Mouse (Mus musculus): Measurements from ENCODE around the gene Gse1. TPM values are rescaled to one million over a fixed set of nuclear protein-coding genes. Genes with fewer than 3 reads are reported as not detected.

Gene Gse1
- polyA plus RNA-seq, 1 experiment from 2014 or later = 6.9 TPM

- Histone ChIP-seq H3K27me3 (ENCODE audit: control insufficient read depth, insufficient read depth, low read length) (no peaks in the 10 kb centered on the region), H3K4me2 (ENCODE audit: low read depth, low read length) (no peak overlapping the region), H3K9me3 (replicated peaks; ENCODE audit: control insufficient read depth, low read length) (no peaks in the 10 kb centered on the region), H3K4me1 (ENCODE audit: control insufficient read depth, insufficient read depth, low read length) (peaks cover 19% of the 10 kb centered on the region), H3K4me3 (replicated peaks; ENCODE audit: low read length) (no peak overlapping the region), H3K36me3 (ENCODE audit: control insufficient read depth, insufficient read depth, low read length) (no peaks in the 10 kb centered on the region), H3K9ac (ENCODE audit: low read length) (no peak overlapping the region), H3K27ac (ENCODE audit: low read length) (peak overlapping the region; percentile 38; the same call in 1 of the 2 replicates)
- WGBS = 79% methylated on average over 9 of the region's 9 CpGs
- ATAC-seq (ENCODE audit: insufficient read depth, low FRiP score) = no peak
These were observed 22.3 kb upstream of the Gse1 start for GRCm38 (mm10) chr8:120205916-120206315.

- no peak overlapping the region for H3K4me2 ChIP-seq (ENCODE audit: low read depth, low read length)
- H3K9ac ChIP-seq (ENCODE audit: low read length) = no peak overlapping the region
- H3K4me3 ChIP-seq (replicated peaks; ENCODE audit: low read length) = no peak overlapping the region
- no peak for ATAC-seq (ENCODE audit: insufficient read depth, low FRiP score)
- no peaks in the 10 kb centered on the region for H3K27me3 ChIP-seq (ENCODE audit: control insufficient read depth, insufficient read depth, low read length)
- H3K9me3 ChIP-seq (replicated peaks; ENCODE audit: control insufficient read depth, low read length) = no peaks in the 10 kb centered on the region
- H3K36me3 ChIP-seq (ENCODE audit: control insufficient read depth, insufficient read depth, low read length) = no peaks in the 10 kb centered on the region
- H3K4me1 ChIP-seq (ENCODE audit: control insufficient read depth, insufficient read depth, low read length) = peaks cover 23% of the 10 kb centered on the region
- 86% methylated on average over 8 of the region's 8 CpGs for WGBS
- H3K27ac ChIP-seq (ENCODE audit: low read length) = no peak overlapping the region
These were observed 20.9 kb upstream of the Gse1 start for GRCm38 (mm10) chr8:120207364-120207763.

DNA sequence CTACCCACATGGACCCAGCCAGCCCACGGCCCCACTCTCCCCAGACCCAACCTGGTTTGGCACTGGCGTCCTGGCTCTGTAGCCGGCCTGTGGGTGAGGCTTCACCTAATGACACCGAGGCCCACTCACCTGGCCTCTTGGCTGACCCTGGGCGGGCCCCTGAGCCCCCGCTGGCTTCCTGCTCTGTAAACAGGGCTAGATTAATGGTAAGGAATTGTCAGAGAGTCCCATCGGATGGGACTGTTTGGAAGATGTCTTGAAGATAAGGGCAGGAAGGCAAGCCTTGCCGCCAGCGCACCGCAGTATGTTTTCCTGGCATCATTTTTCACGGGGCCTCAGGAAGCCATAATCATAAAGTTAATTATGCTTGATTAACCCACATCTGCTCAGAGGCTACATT, 20.1 kb upstream of the Gse1 start:
- no peak for ATAC-seq (ENCODE audit: insufficient read depth, low FRiP score)
- H3K36me3 ChIP-seq (ENCODE audit: control insufficient read depth, insufficient read depth, low read length) = no peaks in the 10 kb centered on the region

GRCm38 (mm10) chr8:120211345-120211744, 16.9 kb upstream of the Gse1 start:
- Histone ChIP-seq H3K27me3 (ENCODE audit: control insufficient read depth, insufficient read depth, low read length) (no peaks in the 10 kb centered on the region), H3K4me2 (ENCODE audit: low read depth, low read length) (no peak overlapping the region), H3K36me3 (ENCODE audit: control insufficient read depth, insufficient read depth, low read length) (no peaks in the 10 kb centered on the region), H3K4me3 (replicated peaks; ENCODE audit: low read length) (no peak overlapping the region), H3K4me1 (ENCODE audit: control insufficient read depth, insufficient read depth, low read length) (peaks cover 23% of the 10 kb centered on the region), H3K27ac (ENCODE audit: low read length) (no peak overlapping the region), H3K9ac (ENCODE audit: low read length) (0 out of 2 replicates have a peak overlapping the region, but pooled peaks have one; percentile 13), H3K9me3 (replicated peaks; ENCODE audit: control insufficient read depth, low read length) (no peaks in the 10 kb centered on the region)
- WGBS = 20% methylated on average over 3 of the region's 4 CpGs
- no peak for ATAC-seq (ENCODE audit: insufficient read depth, low FRiP score)

More for the DNA sequence above, 20.1 kb upstream of the Gse1 start:
- no peaks in the 10 kb centered on the region for H3K9me3 ChIP-seq (replicated peaks; ENCODE audit: control insufficient read depth, low read length)
- H3K4me3 ChIP-seq (replicated peaks; ENCODE audit: low read length) = no peak overlapping the region
- no peak overlapping the region for H3K27ac ChIP-seq (ENCODE audit: low read length)
- no peak overlapping the region for H3K9ac ChIP-seq (ENCODE audit: low read length)
- WGBS = 30% methylated on average over 11 of the region's 11 CpGs
- H3K4me2 ChIP-seq (ENCODE audit: low read depth, low read length) = no peak overlapping the region
- no peaks in the 10 kb centered on the region for H3K27me3 ChIP-seq (ENCODE audit: control insufficient read depth, insufficient read depth, low read length)
- peaks cover 22% of the 10 kb centered on the region for H3K4me1 ChIP-seq (ENCODE audit: control insufficient read depth, insufficient read depth, low read length)

- peaks cover 33% of the 10 kb centered on the region for H3K4me1 ChIP-seq (ENCODE audit: control insufficient read depth, insufficient read depth, low read length)
- no peaks in the 10 kb centered on the region for H3K9me3 ChIP-seq (replicated peaks; ENCODE audit: control insufficient read depth, low read length)
- no peak overlapping the region for H3K9ac ChIP-seq (ENCODE audit: low read length)
- H3K27ac ChIP-seq (ENCODE audit: low read length) = no peak overlapping the region
- 89% methylated on average over 7 of the region's 7 CpGs for WGBS
- no peak for ATAC-seq (ENCODE audit: insufficient read depth, low FRiP score)
- H3K27me3 ChIP-seq (ENCODE audit: control insufficient read depth, insufficient read depth, low read length) = no peaks in the 10 kb centered on the region
- no peaks in the 10 kb centered on the region for H3K36me3 ChIP-seq (ENCODE audit: control insufficient read depth, insufficient read depth, low read length)
- no peak overlapping the region for H3K4me2 ChIP-seq (ENCODE audit: low read depth, low read length)
- no peak overlapping the region for H3K4me3 ChIP-seq (replicated peaks; ENCODE audit: low read length)
These were observed 15.7 kb upstream of the Gse1 start for GRCm38 (mm10) chr8:120212596-120212995.

- WGBS = 89% methylated on average over 3 of the region's 3 CpGs
- H3K4me1 ChIP-seq (ENCODE audit: control insufficient read depth, insufficient read depth, low read length) = peaks cover 36% of the 10 kb centered on the region
- no peak overlapping the region for H3K27ac ChIP-seq (ENCODE audit: low read length)
- H3K9ac ChIP-seq (ENCODE audit: low read length) = no peak overlapping the region
- H3K9me3 ChIP-seq (replicated peaks; ENCODE audit: control insufficient read depth, low read length) = no peaks in the 10 kb centered on the region
- H3K4me2 ChIP-seq (ENCODE audit: low read depth, low read length) = no peak overlapping the region
- H3K27me3 ChIP-seq (ENCODE audit: control insufficient read depth, insufficient read depth, low read length) = no peaks in the 10 kb centered on the region
- ATAC-seq (ENCODE audit: insufficient read depth, low FRiP score) = no peak
- no peaks in the 10 kb centered on the region for H3K36me3 ChIP-seq (ENCODE audit: control insufficient read depth, insufficient read depth, low read length)
- H3K4me3 ChIP-seq (replicated peaks; ENCODE audit: low read length) = no peak overlapping the region
These were observed 15.0 kb upstream of the Gse1 start for GRCm38 (mm10) chr8:120213229-120213628.

DNA sequence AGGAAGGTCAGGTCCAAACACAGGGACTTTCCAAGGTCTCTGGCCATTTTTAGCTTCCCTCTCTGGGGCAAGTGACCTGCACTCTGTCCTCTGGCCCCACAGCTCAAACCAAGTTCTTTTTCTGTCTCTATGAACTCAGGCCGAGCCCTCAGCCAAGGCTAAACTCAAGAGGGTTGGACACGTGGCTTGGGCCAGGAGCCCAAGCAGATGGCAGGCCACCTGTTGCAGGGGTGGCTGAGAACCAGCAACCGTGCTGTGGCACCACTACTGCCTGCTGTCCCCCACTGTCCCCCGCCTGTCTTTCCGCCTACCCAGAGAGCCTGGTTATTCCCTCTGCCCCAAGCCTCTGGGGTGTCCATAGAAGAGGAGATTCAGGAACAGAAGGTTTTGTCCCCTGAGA, 14.3 kb upstream of the Gse1 start:
- H3K4me3 ChIP-seq (replicated peaks; ENCODE audit: low read length) = no peak overlapping the region
- no peak overlapping the region for H3K27ac ChIP-seq (ENCODE audit: low read length)
- no peak for ATAC-seq (ENCODE audit: insufficient read depth, low FRiP score)
- 80% methylated on average over 5 of the region's 5 CpGs for WGBS
- H3K36me3 ChIP-seq (ENCODE audit: control insufficient read depth, insufficient read depth, low read length) = no peaks in the 10 kb centered on the region
- no peak overlapping the region for H3K4me2 ChIP-seq (ENCODE audit: low read depth, low read length)
- H3K27me3 ChIP-seq (ENCODE audit: control insufficient read depth, insufficient read depth, low read length) = no peaks in the 10 kb centered on the region
- H3K9ac ChIP-seq (ENCODE audit: low read length) = no peak overlapping the region
- no peaks in the 10 kb centered on the region for H3K9me3 ChIP-seq (replicated peaks; ENCODE audit: control insufficient read depth, low read length)
- H3K4me1 ChIP-seq (ENCODE audit: control insufficient read depth, insufficient read depth, low read length) = peaks cover 36% of the 10 kb centered on the region

DNA sequence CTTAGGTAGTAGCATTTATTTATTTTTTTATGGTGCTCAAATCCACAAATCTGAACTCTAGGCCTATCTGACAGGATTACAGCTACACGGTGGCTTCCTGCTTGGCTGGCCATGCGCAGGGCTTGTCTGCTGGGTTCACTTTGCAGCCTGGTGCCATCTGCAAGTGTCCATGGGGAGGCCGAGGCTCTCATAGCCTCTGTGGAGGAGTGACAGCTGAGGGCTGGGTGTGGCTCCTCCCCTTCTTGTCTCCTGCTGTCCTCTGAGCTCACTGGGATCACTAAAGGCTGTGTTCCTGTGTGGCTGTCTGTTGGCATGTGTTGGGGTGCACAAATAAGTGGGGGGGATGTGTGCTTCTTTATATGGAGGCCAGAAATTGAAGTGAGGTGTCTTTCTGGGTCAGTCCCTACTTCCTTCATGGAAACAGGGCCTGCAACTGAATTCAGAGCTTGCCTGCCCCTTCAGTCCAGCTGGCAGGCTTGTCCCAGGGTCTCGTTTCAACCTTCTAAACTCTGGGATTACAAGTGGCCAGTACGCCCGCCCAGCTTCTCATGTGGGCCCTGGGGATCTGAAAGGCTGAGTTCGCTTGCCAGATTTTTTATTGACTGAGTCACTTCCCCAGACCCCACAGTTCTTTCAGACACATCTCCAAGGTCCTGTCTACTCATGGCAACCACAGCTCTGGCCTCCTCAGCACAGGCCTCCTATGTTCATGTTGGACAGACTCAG, 12.7 kb upstream of the Gse1 start:
- no peak for ATAC-seq (ENCODE audit: insufficient read depth, low FRiP score)
- H3K4me2 ChIP-seq (ENCODE audit: low read depth, low read length) = no peak overlapping the region
- H3K27me3 ChIP-seq (ENCODE audit: control insufficient read depth, insufficient read depth, low read length) = no peaks in the 10 kb centered on the region
- peak overlapping the region; percentile 55 for H3K27ac ChIP-seq (ENCODE audit: low read length)
- 44% methylated on average over 7 of the region's 7 CpGs for WGBS
- H3K9ac ChIP-seq (ENCODE audit: low read length) = 0 out of 2 replicates have a peak overlapping the region, but pooled peaks have one; percentile 19
- no peaks in the 10 kb centered on the region for H3K36me3 ChIP-seq (ENCODE audit: control insufficient read depth, insufficient read depth, low read length)
- peaks cover 33% of the 10 kb centered on the region for H3K4me1 ChIP-seq (ENCODE audit: control insufficient read depth, insufficient read depth, low read length)
- no peaks in the 10 kb centered on the region for H3K9me3 ChIP-seq (replicated peaks; ENCODE audit: control insufficient read depth, low read length)
- no peak overlapping the region for H3K4me3 ChIP-seq (replicated peaks; ENCODE audit: low read length)

DNA sequence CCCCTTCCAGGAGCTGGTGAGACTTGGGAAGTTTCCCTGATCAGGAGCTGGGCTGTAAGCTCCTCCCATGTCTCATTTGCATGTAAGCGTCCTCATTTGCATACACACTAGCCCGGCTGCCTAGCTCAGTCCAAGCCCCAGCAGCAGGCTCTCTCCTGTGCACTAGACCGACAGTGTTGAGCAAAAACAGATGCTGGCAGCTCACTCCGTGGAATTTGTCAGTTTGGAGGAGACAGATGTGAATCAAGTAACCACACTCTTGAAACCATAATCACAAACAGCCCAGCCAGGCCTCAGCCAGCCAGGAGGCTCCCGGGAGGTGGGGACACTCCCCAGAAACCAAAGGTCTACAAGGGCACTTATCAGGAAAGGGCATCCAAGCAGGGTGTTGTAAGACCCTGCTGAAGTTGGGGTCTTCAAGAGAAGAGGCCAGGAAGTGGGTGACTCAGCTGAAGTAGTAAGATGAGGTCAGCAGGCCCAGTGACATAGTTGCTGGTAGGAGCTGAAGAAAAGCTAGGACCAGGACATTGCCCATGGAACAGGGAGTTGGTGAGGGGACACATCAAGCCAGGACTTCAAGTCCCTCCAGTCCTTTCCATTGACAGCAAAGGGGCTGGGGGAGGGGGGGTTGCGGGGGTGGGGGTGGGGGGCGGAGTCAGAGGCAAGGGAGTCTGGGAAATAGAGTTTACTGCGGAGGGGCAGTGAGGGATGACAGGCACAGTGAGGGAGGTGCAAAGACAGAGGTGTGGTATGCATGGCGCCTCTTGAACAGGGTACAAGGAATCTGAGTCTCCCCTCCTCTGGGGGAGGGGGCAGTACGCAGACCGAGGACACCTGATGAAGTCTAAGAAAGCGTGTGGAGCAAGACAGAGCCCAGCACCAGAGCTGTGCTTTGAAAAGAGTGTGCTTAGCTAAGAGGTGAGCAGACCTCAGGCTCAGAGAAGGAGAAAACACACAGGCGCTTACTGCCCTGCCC, 11.1 kb upstream of the Gse1 start:
- Histone ChIP-seq H3K27me3 (ENCODE audit: control insufficient read depth, insufficient read depth, low read length) (no peaks in the 10 kb centered on the region), H3K9me3 (replicated peaks; ENCODE audit: control insufficient read depth, low read length) (no peaks in the 10 kb centered on the region), H3K27ac (ENCODE audit: low read length) (peak overlapping the region; percentile 85), H3K4me3 (replicated peaks; ENCODE audit: low read length) (no peak overlapping the region), H3K4me2 (ENCODE audit: low read depth, low read length) (no peak overlapping the region), H3K4me1 (ENCODE audit: control insufficient read depth, insufficient read depth, low read length) (peaks cover 25% of the 10 kb centered on the region), H3K36me3 (ENCODE audit: control insufficient read depth, insufficient read depth, low read length) (no peaks in the 10 kb centered on the region), H3K9ac (ENCODE audit: low read length) (peak overlapping the region; percentile 31; the same call in 1 of the 2 replicates)
- ATAC-seq (ENCODE audit: insufficient read depth, low FRiP score) = peak; percentile 88
- 14% methylated on average over 13 of the region's 13 CpGs for WGBS

All from stomach, embryonic 16.5 days (tissue).